27 mouse cellular contexts compared by ENCODE assay signal in the genomic region with DNA sequence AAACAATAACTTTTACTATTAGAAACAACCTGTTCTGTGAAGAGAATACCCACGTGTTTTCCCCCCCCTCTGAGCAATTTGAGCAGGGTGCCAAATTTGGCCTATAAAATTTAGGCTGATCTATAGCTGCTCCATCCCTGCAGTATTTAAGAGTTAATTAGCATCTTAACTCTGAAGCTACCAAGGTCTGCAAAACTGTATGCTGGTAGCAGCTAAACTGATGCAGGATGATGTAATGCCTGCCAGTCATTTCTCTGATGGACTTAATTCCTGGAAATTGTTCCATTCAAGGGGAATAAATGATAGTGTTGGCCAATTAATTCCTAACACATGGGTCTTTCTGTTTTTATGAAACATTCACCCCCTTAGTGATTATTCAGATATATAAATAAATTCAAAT. TPM values are rescaled to one million over a fixed set of nuclear protein-coding genes. Genes with fewer than 3 reads are reported as not detected.
DNase-seq lines count a peak whose midpoint lies in the region; ATAC-seq and TF ChIP-seq lines count a peak whose summit lies in the region.
"Had no signal": no experiment of that assay in that cellular context is flagged by ENCODE, and none has a peak within 500 bp of the region (broad histone marks: within the 10 kb centered on the region; RNA-seq: fewer than 3 reads in every experiment).

No protein-coding gene starts in this region.

- H3K4me3 ChIP-seq in forebrain, embryonic 11.5 days (ENCODE audit: low read depth, low read length): no peak overlapping the region
- no peak overlapping the region for H3K4me3 ChIP-seq in forebrain, embryonic 10.5 days
- no peak overlapping the region for H3K4me3 ChIP-seq in limb, embryonic 12.5 days (replicated peaks)
- no peak overlapping the region for H3K4me3 ChIP-seq in limb, embryonic 10.5 days
- no peak overlapping the region for H3K4me3 ChIP-seq in forebrain, embryonic 13.5 days
- H3K4me3 ChIP-seq in forebrain, postnatal 0 days (ENCODE audit: low read depth, low read length): peak overlapping the region; percentile 17; the same call in 1 of the 2 replicates
- H3K4me3 ChIP-seq: gastrocnemius, adult 2 months had no signal

- DNase-seq in forebrain, embryonic 11.5 days (ENCODE audit: low spot score): no peak
- DNase-seq in forebrain, embryonic 10.5 days (ENCODE audit: extremely low spot score, low spot score): no peak
- DNase-seq in limb, embryonic 10.5 days (ENCODE audit: low spot score): no peak
- DNase-seq in forebrain, postnatal 0 days: no peak
- DNase-seq in cerebellum, postnatal 10 days: no peak
- no peak for DNase-seq in embryo, embryonic 11 days
- DNase-seq: B cell, adult 2 months; cerebellum, adult 11-12 months; cerebellum, adult 9-10 months; cerebellum, postnatal 36 days; gastrocnemius, adult 2 months; gastrocnemius, postnatal 25 days had no signal

- no peak overlapping the region for H3K4me2 ChIP-seq in forebrain, embryonic 11.5 days (ENCODE audit: low read depth, low read length, severe bottlenecking)
- peak overlapping the region; percentile 45; the same call in 1 of the 2 replicates for H3K4me2 ChIP-seq in limb, embryonic 12.5 days
- H3K4me2 ChIP-seq in forebrain, embryonic 13.5 days: peak overlapping the region; percentile 17; the same call in 1 of the 2 replicates
- H3K4me2 ChIP-seq in forebrain, postnatal 0 days (ENCODE audit: low read depth): no peak overlapping the region

- H3K9me3 ChIP-seq in forebrain, embryonic 11.5 days (ENCODE audit: control insufficient read depth, low read length): no peaks in the 10 kb centered on the region
- H3K9me3 ChIP-seq in forebrain, embryonic 10.5 days: peaks cover 4% of the 10 kb centered on the region; the same call in 1 of the 2 replicates
- H3K9me3 ChIP-seq in limb, embryonic 12.5 days: peaks cover 7% of the 10 kb centered on the region; the same call in 1 of the 2 replicates
- H3K9me3 ChIP-seq in limb, embryonic 10.5 days (replicated peaks): no peaks in the 10 kb centered on the region
- H3K9me3 ChIP-seq in forebrain, embryonic 13.5 days (replicated peaks): no peaks in the 10 kb centered on the region
- H3K9me3 ChIP-seq in forebrain, postnatal 0 days (ENCODE audit: low read length): no peaks in the 10 kb centered on the region
- H3K9me3 ChIP-seq: G1E; heart, embryonic 10.5 days had no signal

- 26% methylated on average over 1 of the region's 1 CpGs for WGBS in forebrain, embryonic 11.5 days
- 28% methylated on average over 1 of the region's 1 CpGs for WGBS in forebrain, embryonic 10.5 days
- WGBS in limb, embryonic 12.5 days: 28% methylated on average over 1 of the region's 1 CpGs
- 48% methylated on average over 1 of the region's 1 CpGs for WGBS in limb, embryonic 10.5 days
- 24% methylated on average over 1 of the region's 1 CpGs for WGBS in forebrain, embryonic 13.5 days
- WGBS in forebrain, postnatal 0 days: 14% methylated on average over 1 of the region's 1 CpGs

- peaks cover 2% of the 10 kb centered on the region; the same call in 1 of the 2 replicates for H3K4me1 ChIP-seq in forebrain, embryonic 11.5 days (replicated peaks; ENCODE audit: control insufficient read depth, insufficient read depth, low read length)
- H3K4me1 ChIP-seq in forebrain, embryonic 10.5 days: peaks cover 11% of the 10 kb centered on the region
- H3K4me1 ChIP-seq in limb, embryonic 12.5 days (replicated peaks): no peaks in the 10 kb centered on the region
- 0 out of 2 replicates have a peak, but pooled peaks cover 4% of the 10 kb centered on the region for H3K4me1 ChIP-seq in limb, embryonic 10.5 days
- H3K4me1 ChIP-seq in forebrain, embryonic 13.5 days: peaks cover 9% of the 10 kb centered on the region; the same call in 1 of the 2 replicates
- H3K4me1 ChIP-seq in forebrain, postnatal 0 days (ENCODE audit: insufficient read depth): no peaks in the 10 kb centered on the region
- H3K4me1 ChIP-seq: embryonic facial prominence, embryonic 10.5 days; heart, embryonic 10.5 days had no signal

- no peaks in the 10 kb centered on the region for H3K27me3 ChIP-seq in forebrain, embryonic 11.5 days (ENCODE audit: control insufficient read depth, insufficient read depth, low read length)
- H3K27me3 ChIP-seq in forebrain, embryonic 10.5 days (ENCODE audit: poor library complexity, severe bottlenecking): peaks cover 7% of the 10 kb centered on the region
- H3K27me3 ChIP-seq in limb, embryonic 12.5 days: 0 out of 2 replicates have a peak, but pooled peaks cover 3% of the 10 kb centered on the region
- no peaks in the 10 kb centered on the region for H3K27me3 ChIP-seq in limb, embryonic 10.5 days (ENCODE audit: low read depth, poor library complexity, severe bottlenecking)
- H3K27me3 ChIP-seq in forebrain, embryonic 13.5 days: no peaks in the 10 kb centered on the region
- no peaks in the 10 kb centered on the region for H3K27me3 ChIP-seq in forebrain, postnatal 0 days (ENCODE audit: insufficient read depth, low read length)
- H3K27me3 ChIP-seq: hindbrain, embryonic 13.5 days had no signal

- ATAC-seq in forebrain, embryonic 11.5 days (replicated peaks; ENCODE audit: low FRiP score): peak; percentile 56
- no peak for ATAC-seq in limb, embryonic 12.5 days (ENCODE audit: insufficient number of reproducible peaks, insufficient read depth, low FRiP score, low TSS enrichment, low read depth)
- ATAC-seq in forebrain, embryonic 13.5 days: peak; percentile 78
- ATAC-seq in forebrain, postnatal 0 days: no peak
- ATAC-seq: CD4-positive, CD25-positive, alpha-beta regulatory T cell, adult 4 months had no signal

- H3K27ac ChIP-seq in forebrain, embryonic 11.5 days (ENCODE audit: low read depth, low read length): no peak overlapping the region
- H3K27ac ChIP-seq in forebrain, embryonic 10.5 days: no peak overlapping the region
- H3K27ac ChIP-seq in limb, embryonic 12.5 days: no peak overlapping the region
- no peak overlapping the region for H3K27ac ChIP-seq in limb, embryonic 10.5 days
- H3K27ac ChIP-seq in forebrain, embryonic 13.5 days: no peak overlapping the region
- H3K27ac ChIP-seq in forebrain, postnatal 0 days (ENCODE audit: low read depth, low read length): no peak overlapping the region
- H3K27ac ChIP-seq: embryonic facial prominence, embryonic 10.5 days; gastrocnemius, adult 2 months; heart, embryonic 10.5 days; hindbrain, embryonic 13.5 days had no signal

- no peak overlapping the region for H3K9ac ChIP-seq in forebrain, embryonic 11.5 days (ENCODE audit: low read length)
- no peak overlapping the region for H3K9ac ChIP-seq in limb, embryonic 12.5 days (replicated peaks)
- no peak overlapping the region for H3K9ac ChIP-seq in forebrain, embryonic 13.5 days
- H3K9ac ChIP-seq in forebrain, postnatal 0 days: 0 out of 2 replicates have a peak overlapping the region, but pooled peaks have one; percentile 35

- no peaks in the 10 kb centered on the region for H3K36me3 ChIP-seq in forebrain, embryonic 11.5 days (ENCODE audit: control insufficient read depth, insufficient read depth, low read length)
- H3K36me3 ChIP-seq in forebrain, embryonic 10.5 days (replicated peaks): no peaks in the 10 kb centered on the region
- H3K36me3 ChIP-seq in limb, embryonic 12.5 days: no peaks in the 10 kb centered on the region
- no peaks in the 10 kb centered on the region for H3K36me3 ChIP-seq in limb, embryonic 10.5 days
- H3K36me3 ChIP-seq in forebrain, embryonic 13.5 days (ENCODE audit: poor library complexity, severe bottlenecking): no peaks in the 10 kb centered on the region
- H3K36me3 ChIP-seq in forebrain, postnatal 0 days (ENCODE audit: insufficient read depth): no peaks in the 10 kb centered on the region
- H3K36me3 ChIP-seq: embryonic facial prominence, embryonic 10.5 days; G1E; heart, embryonic 10.5 days; hindbrain, embryonic 13.5 days had no signal

- TF ChIP-seq CTCF in forebrain, postnatal 0 days (IDR thresholded peaks at IDR 0.05; ENCODE audit: low read depth): no peak

RNA-seq across cellular contexts. Expression of a gene that starts 0.6 kb away (rescaled TPM):
- 0.17 and 0.25 TPM in 2 replicates for polyA plus RNA-seq in forebrain, embryonic 11.5 days (2014; fragmentation: Nextera tagmentation; extraction: Ambion mirVana)
- polyA plus RNA-seq in forebrain, embryonic 10.5 days (2016; fragmentation: Nextera tagmentation; extraction: Ambion mirVana): 0.14 TPM in 1 of 2 replicates, not detected in the other
- 1.4 and 2.5 TPM in 2 replicates for polyA plus RNA-seq in limb, embryonic 12.5 days (2016; fragmentation: Nextera tagmentation; extraction: Ambion mirVana)
- polyA plus RNA-seq in limb, embryonic 10.5 days (2016; fragmentation: Nextera tagmentation; extraction: Ambion mirVana): 0.06 TPM in 1 of 2 replicates, not detected in the other
- polyA plus RNA-seq in forebrain, embryonic 13.5 days (2015; fragmentation: Nextera tagmentation; extraction: Ambion mirVana): 1.3 and 1.5 TPM in 2 replicates
- 5.8 and 7.4 TPM in 2 replicates for total RNA-seq in forebrain, postnatal 0 days (2014; rRNA removed)
- 3.1 and 4.0 TPM in 2 replicates for polyA plus RNA-seq in forebrain, postnatal 0 days (2015; fragmentation: Nextera tagmentation; extraction: Ambion mirVana)
- total RNA-seq: gastrocnemius, adult 2 months; gastrocnemius, postnatal 25 days; granulocyte monocyte progenitor cell, adult 5-6 weeks had no signal
- polyA plus RNA-seq: CD4-positive, CD25-positive, alpha-beta regulatory T cell, adult 4 months; embryonic facial prominence, embryonic 10.5 days; G1E; heart, embryonic 10.5 days; heart, embryonic 14.5 days had no signal

RNA-seq across cellular contexts. Expression of a gene that starts 14.1 kb away (rescaled TPM):
- polyA plus RNA-seq in forebrain, embryonic 11.5 days (2014; fragmentation: Nextera tagmentation; extraction: Ambion mirVana): not detected in 2 replicates
- polyA plus RNA-seq in forebrain, embryonic 10.5 days (2016; fragmentation: Nextera tagmentation; extraction: Ambion mirVana): not detected in 2 replicates
- polyA plus RNA-seq in limb, embryonic 12.5 days (2016; fragmentation: Nextera tagmentation; extraction: Ambion mirVana): not detected in 2 replicates
- polyA plus RNA-seq in limb, embryonic 10.5 days (2016; fragmentation: Nextera tagmentation; extraction: Ambion mirVana): not detected in 2 replicates
- not detected in 2 replicates for polyA plus RNA-seq in forebrain, embryonic 13.5 days (2015; fragmentation: Nextera tagmentation; extraction: Ambion mirVana)
- not detected in 2 replicates for total RNA-seq in forebrain, postnatal 0 days (2014; rRNA removed)
- not detected in 2 replicates for polyA plus RNA-seq in forebrain, postnatal 0 days (2015; fragmentation: Nextera tagmentation; extraction: Ambion mirVana)
- total RNA-seq: adrenal gland, postnatal 10 days; adrenal gland, postnatal 4 days; gastrocnemius, adult 2 months; gastrocnemius, postnatal 25 days; granulocyte monocyte progenitor cell, adult 5-6 weeks; heart, postnatal 10 days; heart, postnatal 4 days had no signal
- polyA plus RNA-seq: CD4-positive, CD25-positive, alpha-beta regulatory T cell, adult 4 months; embryonic facial prominence, embryonic 10.5 days; embryonic facial prominence, embryonic 14.5 days; G1E; heart, embryonic 10.5 days; heart, embryonic 14.5 days; hindbrain, embryonic 13.5 days; intestine, embryonic 16.5 days had no signal

Comparison
In these comparisons a context has a peak if more than half of its experiments do, and no peak if none do; other contexts are left out.
1. ATAC-seq: peak in forebrain, embryonic 11.5 days (single experiment) and forebrain, embryonic 13.5 days (single experiment); none in limb, embryonic 12.5 days (single experiment) and forebrain, postnatal 0 days (single experiment).
2. H3K4me2 ChIP-seq: peak in limb, embryonic 12.5 days (single experiment) and forebrain, embryonic 13.5 days (single experiment); none in forebrain, embryonic 11.5 days (single experiment) and forebrain, postnatal 0 days (single experiment).